Mouse (Mus musculus) cerebellum, adult 18-20 months (tissue): ENCODE results near the gene Rabepk.
"Not testable (repeated sequence)": the region's sequence is repeated elsewhere in the genome, so short reads cannot be mapped to it uniquely, and the experiment has no call there.

ENCODE experiments used
- DNase-seq, 2 experiments: peaks; one replicate each; pipeline ENCODE4 v3.0.0; 2021

The Rabepk gene

DNA sequence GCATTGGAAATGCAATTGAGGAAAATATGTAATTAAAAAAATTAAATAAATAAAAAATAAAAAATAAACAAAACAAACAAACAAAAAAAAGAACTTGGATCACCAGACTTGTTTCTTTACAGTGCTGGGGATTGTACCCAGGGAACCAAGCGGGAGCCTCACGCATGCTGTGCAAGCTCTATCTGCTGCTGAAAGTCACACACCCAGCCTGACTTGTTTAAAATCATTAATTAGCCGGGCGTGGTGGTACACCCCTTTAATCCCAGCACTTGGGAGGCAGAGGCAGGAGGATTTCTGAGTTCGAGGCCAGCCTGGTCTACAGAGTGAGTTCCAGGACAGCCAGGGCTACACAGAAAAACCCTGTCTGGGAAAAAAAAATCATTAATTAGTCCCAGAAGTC, 38.4 kb downstream of the Rabepk start:
- not testable (repeated sequence) for DNase-seq

DNA sequence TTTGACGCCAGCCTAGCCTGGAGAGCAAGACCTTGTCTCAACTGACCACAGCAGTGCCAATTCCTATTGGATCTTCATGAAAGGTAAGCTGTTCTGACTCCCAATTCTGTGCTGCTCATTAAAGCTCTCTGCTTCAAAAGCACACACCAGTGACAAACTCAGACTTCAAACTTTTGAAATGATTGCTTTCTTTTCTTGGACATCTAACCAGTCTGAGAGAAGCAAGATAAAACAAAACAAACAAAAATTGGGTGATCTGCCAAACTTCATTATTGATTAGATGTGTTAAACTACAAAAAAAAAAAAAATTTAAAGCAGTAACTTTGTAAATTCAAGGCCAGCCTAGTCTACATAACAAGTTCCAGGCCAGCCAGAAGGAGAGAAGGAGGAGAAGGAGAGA, 42.4 kb downstream of the Rabepk start:
- no peak for DNase-seq

DNA sequence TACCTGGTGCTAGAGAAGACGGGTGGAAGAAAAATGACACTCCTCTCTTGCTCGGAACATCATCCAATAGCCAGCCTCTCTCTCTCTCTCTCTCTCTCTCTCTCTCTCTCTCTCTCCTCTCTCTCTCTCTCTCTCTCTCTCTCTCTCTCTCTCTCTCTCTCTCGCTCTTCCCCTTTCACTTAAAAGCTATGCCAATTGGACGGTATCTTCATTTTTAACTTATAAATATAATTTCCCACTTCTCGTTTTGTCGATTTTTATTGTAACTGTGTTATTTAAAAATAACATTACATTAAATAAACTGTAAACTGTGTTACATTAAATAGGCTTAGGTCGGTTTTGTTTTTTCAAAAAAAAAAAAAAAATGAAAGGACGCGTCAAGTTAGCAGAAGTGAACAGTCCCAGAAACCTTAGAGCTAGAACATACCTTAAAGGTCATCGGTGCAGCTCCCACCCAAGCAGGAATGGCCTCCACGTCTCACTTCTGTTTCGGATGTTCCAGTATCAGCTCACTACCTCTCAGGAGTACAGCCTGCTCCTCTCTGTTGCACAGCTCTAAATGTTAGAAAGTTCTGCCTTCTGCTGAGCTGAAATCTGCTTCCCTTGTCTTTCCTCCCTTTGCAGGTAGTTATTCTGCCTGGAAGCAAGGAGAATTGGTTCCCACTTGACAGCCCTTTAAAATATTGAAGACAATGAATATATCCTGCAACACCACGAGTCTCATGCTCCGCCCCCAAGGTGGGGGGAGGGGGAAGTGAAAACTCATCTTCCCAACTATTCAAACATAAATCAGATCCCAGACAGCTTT, 45.0 kb downstream of the Rabepk start, which contains the start of gene Gapvd1:
Gene Gapvd1 (minus strand): TSS at position 682 of the 808 bp plus-strand sequence.
- peak; percentile 38 to 51 for DNase-seq

DNA sequence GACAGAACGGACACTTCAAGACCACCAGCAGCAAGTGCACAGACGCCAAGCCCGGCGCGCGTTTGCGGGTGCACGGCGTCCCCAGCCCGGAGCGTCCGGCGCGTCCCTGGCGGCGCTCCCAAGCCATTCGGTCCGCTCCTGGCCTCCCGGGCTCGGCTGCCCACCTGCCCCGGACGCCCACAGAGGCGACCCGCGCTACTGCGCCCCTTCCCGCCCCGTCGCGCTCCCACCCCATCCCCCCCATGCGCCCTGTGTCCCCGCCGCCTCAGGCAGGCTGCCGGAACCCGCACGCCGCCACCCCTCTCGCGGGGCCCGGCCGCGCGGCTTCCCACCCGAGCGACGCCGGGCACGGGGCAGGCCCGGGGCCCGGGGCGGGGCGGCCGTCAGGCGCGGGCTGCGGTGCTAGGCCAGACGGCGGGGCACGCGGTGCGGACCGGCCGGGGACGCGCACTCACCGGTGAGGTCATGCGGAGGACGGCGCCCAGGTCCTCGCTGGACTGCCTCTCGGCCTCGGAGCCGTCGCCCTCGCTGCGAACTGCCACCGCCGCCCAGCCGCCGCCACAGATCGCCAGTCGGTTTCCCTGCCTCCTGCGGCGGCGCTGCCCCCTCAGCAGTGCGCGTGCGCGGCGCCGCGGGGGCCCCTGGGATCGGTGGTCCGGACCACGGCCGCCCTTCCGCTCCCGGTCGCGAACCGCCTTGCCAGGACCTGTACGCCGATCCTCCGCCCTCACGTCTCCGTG, 45.7 kb downstream of the Rabepk start:
- peak; percentile 84 to 92 for DNase-seq

DNA sequence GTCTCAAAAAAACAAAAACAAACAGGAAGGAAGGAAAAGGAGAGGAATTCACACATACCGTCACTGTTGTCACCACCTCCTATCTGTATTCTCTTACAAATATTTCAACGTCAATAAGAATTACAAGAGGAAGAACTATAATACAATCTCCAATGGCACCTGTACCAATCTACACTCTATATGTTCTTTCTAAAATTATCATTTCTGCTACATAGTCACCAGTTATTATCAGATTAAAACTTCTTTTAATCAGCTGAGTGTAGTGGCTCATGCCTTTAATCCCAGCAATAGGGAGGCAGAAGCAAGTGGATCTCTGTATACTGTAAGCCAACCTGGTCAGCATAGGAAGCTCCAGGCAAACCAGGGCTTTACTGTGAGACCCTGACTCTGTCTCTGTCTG, 49.5 kb downstream of the Rabepk start:
- no peak for DNase-seq

DNA sequence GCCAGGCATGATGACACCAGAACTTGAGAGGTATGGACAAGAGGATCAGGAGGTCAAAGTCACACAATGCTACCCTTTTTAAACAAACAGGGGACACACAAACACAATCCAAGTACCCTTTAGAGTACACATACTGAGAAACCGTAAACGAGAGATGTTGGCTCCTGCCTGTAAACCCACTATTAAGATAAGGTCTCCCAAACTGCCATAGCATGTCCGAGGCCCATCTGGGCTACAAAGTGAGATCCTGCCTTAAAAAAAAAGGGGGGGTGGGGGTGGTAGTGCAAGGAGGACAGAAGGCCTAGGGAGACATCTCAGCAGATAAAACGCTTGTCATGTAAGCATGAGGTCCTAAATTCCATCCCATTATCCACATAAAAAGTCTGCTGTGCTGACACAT, 51.2 kb downstream of the Rabepk start:
- no peak for DNase-seq

DNA sequence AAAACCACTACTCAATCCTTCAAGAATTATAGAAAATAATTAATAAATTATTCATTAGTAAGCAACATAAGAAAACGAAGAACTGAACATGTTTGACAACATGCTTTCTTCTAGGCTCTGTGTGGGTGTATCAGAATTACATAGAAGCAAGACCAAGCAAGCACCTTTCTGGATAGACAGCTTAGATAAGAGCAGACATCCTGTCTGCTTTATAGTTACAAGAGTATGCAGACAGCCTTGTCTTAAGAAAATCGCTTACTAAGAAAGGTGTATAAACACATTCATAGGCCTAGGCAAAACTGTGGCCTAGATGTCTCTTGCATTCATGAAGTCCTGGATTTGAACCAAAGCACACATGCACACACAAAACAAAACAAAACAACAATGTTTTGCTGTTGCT, 54.0 kb downstream of the Rabepk start:
- no peak for DNase-seq

DNA sequence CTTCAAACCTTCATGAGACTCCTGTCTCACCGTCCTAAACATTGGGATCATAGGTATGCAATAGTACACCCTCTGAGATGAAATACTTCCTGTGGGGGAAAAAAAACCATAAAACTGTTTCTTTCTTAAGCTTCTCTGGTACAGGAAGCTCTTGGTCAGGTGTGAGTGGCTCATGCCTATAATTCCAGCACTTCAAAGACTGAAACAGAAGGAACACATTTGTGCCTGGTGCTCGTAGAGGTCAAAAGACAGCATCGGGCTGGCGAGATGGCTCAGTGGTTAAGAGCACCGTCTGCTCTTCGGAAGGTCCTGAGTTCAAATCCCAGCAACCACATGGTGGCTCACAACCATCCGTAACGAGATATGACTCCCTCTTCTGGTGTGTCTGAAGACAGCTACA, 55.2 kb downstream of the Rabepk start:
- no peak for DNase-seq

DNA sequence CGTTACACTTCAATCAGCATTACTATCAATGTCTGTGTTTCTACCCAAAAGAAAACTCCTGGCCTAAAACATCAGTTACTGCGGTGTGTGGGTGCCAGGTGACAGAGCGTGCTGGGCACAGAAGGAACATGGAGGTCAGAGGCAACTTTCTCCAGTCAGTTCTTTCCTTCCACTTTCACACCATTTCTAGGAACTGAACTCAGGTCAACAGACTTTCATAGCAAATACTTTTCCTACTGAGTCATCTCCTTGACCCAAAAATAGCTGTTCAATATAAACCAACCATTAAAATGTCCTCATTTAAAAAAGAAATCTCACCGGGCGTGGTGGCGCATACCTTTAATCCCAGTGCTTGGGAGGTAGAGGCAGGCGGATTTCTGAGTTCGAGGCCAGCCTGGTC, 57.0 kb downstream of the Rabepk start:
- DNase-seq = no peak

DNA sequence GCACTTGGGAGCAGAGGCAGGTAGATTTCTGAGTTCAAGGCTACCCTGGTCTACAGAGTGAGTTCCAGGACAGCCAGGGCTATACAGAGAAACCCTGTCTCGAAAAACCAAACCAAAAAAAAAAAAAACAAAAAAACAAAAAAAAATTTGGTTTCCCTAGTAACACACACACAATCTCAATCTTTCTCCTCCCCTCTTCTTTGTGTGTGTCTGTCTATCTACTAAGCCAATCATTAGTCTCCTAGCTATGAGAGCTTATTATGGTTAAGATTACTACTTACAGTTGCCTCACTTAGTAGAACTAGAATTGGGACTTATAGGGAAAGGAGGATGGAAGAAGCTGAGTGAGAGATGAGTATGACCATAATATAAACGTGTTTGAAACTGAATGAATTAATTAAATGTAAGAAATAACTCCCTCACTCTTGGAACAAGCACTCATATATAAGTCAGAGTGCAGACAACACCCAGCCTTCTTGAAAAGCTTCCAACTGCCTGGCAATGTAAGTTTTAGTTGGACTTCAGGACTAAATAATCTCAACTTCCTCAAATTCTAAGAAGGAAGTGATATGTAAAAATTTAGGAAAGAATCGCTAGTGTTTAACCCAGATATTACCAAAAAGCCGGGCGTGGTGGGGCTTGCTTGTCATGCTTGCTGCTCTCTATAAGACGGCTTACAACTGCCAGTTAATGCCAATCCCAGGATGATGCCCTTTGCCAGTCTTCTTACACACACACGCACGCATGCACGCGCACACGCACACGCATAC, 58.1 kb downstream of the Rabepk start:
- no peak for DNase-seq

DNA sequence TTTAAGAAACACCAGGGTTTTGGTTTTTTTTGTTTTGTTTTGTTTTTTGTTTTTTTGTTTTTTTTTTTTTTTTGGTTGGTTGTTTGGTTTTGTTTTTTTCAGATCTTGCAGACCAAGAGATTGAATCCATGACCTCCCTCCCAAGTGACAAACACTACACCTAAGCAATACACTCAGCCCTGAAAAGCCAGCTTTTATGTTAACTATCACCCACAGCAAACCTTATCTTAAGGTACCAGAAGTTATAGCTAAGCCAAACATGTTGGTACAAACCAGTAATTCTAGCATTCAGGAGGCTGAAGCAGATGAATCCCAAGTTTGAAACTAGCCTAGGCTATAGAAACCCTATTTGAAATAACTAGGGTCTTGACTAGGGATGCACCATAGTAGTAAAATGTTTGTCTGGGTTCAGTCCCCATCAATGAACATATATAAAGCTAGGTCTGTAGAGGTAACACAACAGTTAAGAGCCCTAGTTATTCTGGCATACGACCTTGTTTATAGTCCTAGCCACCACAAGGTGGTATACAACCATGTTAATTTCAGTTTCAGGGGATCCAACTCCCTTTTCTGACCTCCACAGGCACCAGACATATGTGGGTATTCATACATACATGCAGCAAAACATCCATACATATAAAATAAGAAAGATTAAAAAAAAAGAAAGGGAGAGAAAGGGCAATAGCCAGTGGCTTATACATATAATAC, 59.9 kb downstream of the Rabepk start:
- DNase-seq = no peak

DNA sequence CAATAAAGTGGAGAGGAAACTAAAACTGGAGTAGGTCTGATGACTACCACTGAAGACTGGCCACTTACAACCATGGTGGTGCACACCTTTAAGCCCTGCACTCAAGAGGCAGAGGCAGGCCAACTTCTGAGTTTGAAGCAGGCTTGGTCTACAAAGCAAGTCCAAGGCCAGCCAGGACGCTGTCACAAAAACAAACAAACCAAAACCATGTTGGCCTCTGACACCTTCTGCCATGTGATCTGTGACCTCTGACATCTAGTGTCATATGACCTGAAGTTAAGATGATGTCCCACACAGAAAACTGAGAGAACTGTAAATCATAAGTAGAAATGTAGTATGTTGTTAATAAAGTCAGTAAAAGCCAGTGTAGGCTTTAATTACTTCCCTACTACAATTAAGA, 61.8 kb downstream of the Rabepk start:
- DNase-seq = no peak

DNA sequence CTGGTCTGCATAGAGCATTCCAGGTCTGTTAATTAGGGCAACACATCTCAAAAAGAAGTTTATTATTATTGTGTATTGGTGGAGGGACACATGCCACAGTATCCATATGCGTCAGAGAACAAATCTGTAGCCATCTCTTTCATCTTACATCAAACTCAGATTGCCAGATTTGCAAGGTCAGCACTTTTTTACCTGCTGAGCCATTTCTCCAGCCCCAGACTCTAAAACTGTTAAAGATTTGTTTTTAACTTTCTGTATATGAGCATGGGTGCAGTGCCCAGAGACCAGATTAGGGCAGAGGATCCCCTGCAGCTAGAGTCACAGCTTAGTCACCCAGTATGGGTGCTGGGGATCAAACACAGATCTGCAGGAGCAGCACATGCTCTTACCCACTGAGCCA, 63.1 kb downstream of the Rabepk start:
- DNase-seq = no peak
